22 mouse cellular contexts compared by ENCODE assay signal in genomic region chr2:112472076-112472475, GRCm38 (mm10). TPM values are rescaled to one million over a fixed set of nuclear protein-coding genes. Genes with fewer than 3 reads are reported as not detected.
"Had no signal": no experiment of that assay in that cellular context is flagged by ENCODE, and none has a peak within 500 bp of the region (broad histone marks: within the 10 kb centered on the region; RNA-seq: fewer than 3 reads in every experiment).

No protein-coding gene starts in this region.

- H3K27me3 ChIP-seq: neural tube, embryonic 15.5 days; stomach, embryonic 15.5 days had no signal

- H3K27ac ChIP-seq: neural tube, embryonic 15.5 days; stomach, embryonic 15.5 days; stomach, postnatal 0 days had no signal

- H3K4me1 ChIP-seq: neural tube, embryonic 15.5 days; stomach, embryonic 15.5 days had no signal

- H3K9me3 ChIP-seq: neural tube, embryonic 15.5 days; stomach, embryonic 15.5 days had no signal

- DNase-seq: retina, postnatal 1 day; right cerebral cortex, adult 18-20 months; right cerebral cortex, postnatal 14 days; right cerebral cortex, postnatal 25 days; right cerebral cortex, postnatal 4 days; spleen, adult 18-20 months; thymus, adult 18-20 months; thymus, adult 2 months; thymus, postnatal 14 days; thymus, postnatal 25 days; thymus, postnatal 36 days; thymus, postnatal 4 days had no signal

- H3K4me3 ChIP-seq: neural tube, embryonic 15.5 days; stomach, embryonic 15.5 days had no signal

RNA-seq across cellular contexts. Expression of gene Chrm5, which starts 8.5 kb away (rescaled TPM):
- total RNA-seq: neutrophil, adult 5-6 weeks had no signal
- polyA plus RNA-seq: small intestine, adult 2 months; spleen, adult 2 months; stomach, embryonic 14.5 days; stomach, embryonic 15.5 days; stomach, postnatal 0 days; testis, adult 2 months; thymus, adult 2 months; thymus, postnatal 0 days; urinary bladder, adult 2 months had no signal
